9 mouse cellular contexts compared by ENCODE assay signal in the genomic region with DNA sequence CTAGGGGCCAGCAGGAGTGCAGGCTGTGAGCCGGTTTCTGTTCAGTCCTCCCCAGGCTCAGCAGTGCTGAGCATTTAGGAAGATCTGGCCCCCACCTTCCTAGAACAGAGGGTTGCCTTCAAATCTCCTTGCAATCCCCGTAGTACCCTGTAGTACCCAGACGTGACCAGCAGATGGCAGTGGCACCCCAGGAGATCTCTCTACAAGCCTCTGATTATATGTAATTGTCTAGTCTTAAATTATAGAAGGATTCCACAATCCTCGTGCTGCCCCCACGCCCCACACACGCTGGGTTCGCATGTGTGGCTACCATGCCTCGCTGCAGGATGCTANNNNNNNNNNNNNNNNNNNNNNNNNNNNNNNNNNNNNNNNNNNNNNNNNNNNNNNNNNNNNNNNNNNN. TPM values are rescaled to one million over a fixed set of nuclear protein-coding genes. Genes with fewer than 3 reads are reported as not detected.
DNase-seq lines count a peak whose midpoint lies in the region; ATAC-seq and TF ChIP-seq lines count a peak whose summit lies in the region.
"Had no signal": no experiment of that assay in that cellular context is flagged by ENCODE, and none has a peak within 500 bp of the region (broad histone marks: within the 10 kb centered on the region; RNA-seq: fewer than 3 reads in every experiment).

No protein-coding gene starts in this region.

- H3K4me3 ChIP-seq in cortical plate, adult 2 months (ENCODE audit: insufficient read depth, low read length) = no peak overlapping the region

- no peak overlapping the region for H3K27ac ChIP-seq in cortical plate, adult 2 months (ENCODE audit: insufficient read depth, low read length)

- peak; percentile 88 for TF ChIP-seq CTCF in cortical plate, adult 2 months (IDR thresholded peaks at IDR 0.05; ENCODE audit: extremely low read depth, insufficient read depth, low read length)

- H3K4me1 ChIP-seq in cortical plate, adult 2 months (ENCODE audit: control insufficient read depth, insufficient read depth, low read length) = no peaks in the 10 kb centered on the region; the same call in 1 of the 2 replicates

- ATAC-seq in megakaryocyte-erythroid progenitor cell, adult 5-6 weeks (replicated peaks; ENCODE audit: low FRiP score, low TSS enrichment, poor library complexity, severe bottlenecking) = peak; percentile 62

- TF ChIP-seq POLR2A in cortical plate, adult 2 months (IDR thresholded peaks at IDR 0.05; ENCODE audit: extremely low read depth, insufficient read depth, low read length) = no peak

- peak; percentile 55 to 68 for DNase-seq in CD8-positive naive resting alpha-beta T cell, adult 2 months (ENCODE audit: low read depth in 2 of 2, low spot score in 2 of 2)
- peak; percentile 62 to 91 for DNase-seq in adrenal gland, adult (ENCODE audit: inconsistent age in 2 of 2, low spot score in 1 of 2)
- peak; percentile 21 for DNase-seq in gastrocnemius, postnatal 25 days
- DNase-seq in layer of hippocampus, postnatal 10 days (ENCODE audit: low spot score in 2 of 2) = peak; percentile 92
- DNase-seq in right cerebral cortex, postnatal 10 days (ENCODE audit: low spot score in 2 of 2) = peak; percentile 84 to 91
- DNase-seq in yolk sac, embryonic 10.5 days (ENCODE audit: low spot score) = peak; percentile 24

RNA-seq across cellular contexts. Expression of a gene that starts 16.2 kb away (rescaled TPM):
- not detected in 2 replicates for polyA plus RNA-seq in cortical plate, adult 2 months (2012; rRNA removed)
- not detected for total RNA-seq in gastrocnemius, postnatal 25 days (2021)
- not detected for total RNA-seq in layer of hippocampus, postnatal 10 days (2021)
- not detected in 2 replicates for total RNA-seq in megakaryocyte-erythroid progenitor cell, adult 5-6 weeks (2014; fragmentation: Nextera tagmentation)
- not detected in 2 replicates for total RNA-seq in megakaryocyte-erythroid progenitor cell, adult 5-6 weeks (2017)
- total RNA-seq: left cerebral cortex, adult 8-10 months had no signal

RNA-seq across cellular contexts. Expression of a gene that starts 38.3 kb away (rescaled TPM):
- 181 and 198 TPM in 2 replicates for polyA plus RNA-seq in cortical plate, adult 2 months (2012; rRNA removed)
- under 1 TPM; 0.36 to 0.56 TPM for total RNA-seq in gastrocnemius, postnatal 25 days (2021)
- total RNA-seq in layer of hippocampus, postnatal 10 days (2021) = 100 to 1,000 TPM; 150 to 151 TPM
- not detected in 2 replicates for total RNA-seq in megakaryocyte-erythroid progenitor cell, adult 5-6 weeks (2014; fragmentation: Nextera tagmentation)
- not detected in 2 replicates for total RNA-seq in megakaryocyte-erythroid progenitor cell, adult 5-6 weeks (2017)

Comparison
In these comparisons a context has a peak if more than half of its experiments do, and no peak if none do; other contexts are left out.
1. DNase-seq: peak in every context shown above with its lines; median percentile 92 in layer of hippocampus, postnatal 10 days; 88 in right cerebral cortex, postnatal 10 days; 76 in adrenal gland, adult; 62 in CD8-positive naive resting alpha-beta T cell, adult 2 months; 24 in yolk sac, embryonic 10.5 days; 21 in gastrocnemius, postnatal 25 days.
2. RNA of a gene that starts 38.3 kb away (total RNA-seq): 150 to 151 TPM in layer of hippocampus, postnatal 10 days; 0.36 to 0.56 TPM in gastrocnemius, postnatal 25 days and not detected in megakaryocyte-erythroid progenitor cell, adult 5-6 weeks; every median in the first group is over 10 times any median in the second.